ENCODE assay signal across 17 mouse cellular contexts in genomic region chr2:120243995-120244394, GRCm38 (mm10). TPM values are rescaled to one million over a fixed set of nuclear protein-coding genes. Genes with fewer than 3 reads are reported as not detected.
DNase-seq lines count a peak whose midpoint lies in the region; ATAC-seq and TF ChIP-seq lines count a peak whose summit lies in the region.
"Had no signal": no experiment of that assay in that cellular context is flagged by ENCODE, and none has a peak within 500 bp of the region (broad histone marks: within the 10 kb centered on the region; RNA-seq: fewer than 3 reads in every experiment).

No protein-coding gene starts in this region.

- no peaks in the 10 kb centered on the region for H3K4me1 ChIP-seq in heart, adult 2 months (ENCODE audit: control insufficient read depth, insufficient read depth, low read length)
- peaks cover 11% of the 10 kb centered on the region; the same call in 1 of the 2 replicates for H3K4me1 ChIP-seq in midbrain, embryonic 16.5 days (ENCODE audit: control insufficient read depth, insufficient read depth, low read length)

- TF ChIP-seq EP300 in heart, adult 2 months (IDR thresholded peaks at IDR 0.05; ENCODE audit: insufficient read depth, low read depth, low read length) = no peak

- H3K79me2 ChIP-seq in heart, adult 2 months (replicated peaks; ENCODE audit: control insufficient read depth, insufficient read depth, low read length) = no peaks in the 10 kb centered on the region

- TF ChIP-seq CTCF in heart, adult 2 months (IDR thresholded peaks at IDR 0.05) = no peak

- H3K4me2 ChIP-seq in midbrain, embryonic 16.5 days (ENCODE audit: low read length) = peak overlapping the region; percentile 79

- H3K36me3 ChIP-seq in heart, adult 2 months (ENCODE audit: control insufficient read depth, insufficient read depth, low read length) = no peaks in the 10 kb centered on the region
- no peaks in the 10 kb centered on the region for H3K36me3 ChIP-seq in midbrain, embryonic 16.5 days (ENCODE audit: control insufficient read depth, insufficient read depth, low read length)
- H3K36me3 ChIP-seq: embryonic facial prominence, embryonic 13.5 days; limb, embryonic 13.5 days had no signal

- DNase-seq in heart, adult 2 months = no peak
- DNase-seq in heart, adult 18-20 months = no peak
- peak; percentile 12 to 24 for DNase-seq in left cerebral cortex, postnatal 36 days (ENCODE audit: low spot score in 2 of 2)
- DNase-seq in left cerebral cortex, adult 8-10 months (ENCODE audit: low spot score in 2 of 2) = no peak
- peak; percentile 34 for DNase-seq in cerebellum, adult 8-10 months
- no peak for DNase-seq in spleen, postnatal 36 days (ENCODE audit: low spot score in 2 of 2)
- DNase-seq in layer of hippocampus, postnatal 10 days (ENCODE audit: low spot score in 2 of 2) = no peak
- DNase-seq: adrenal gland, postnatal 10 days; gastrocnemius, postnatal 36 days; kidney, adult 8-10 months; layer of hippocampus, adult 9-11 months; lung, adult 18-20 months had no signal

- H3K9me3 ChIP-seq in midbrain, embryonic 16.5 days (replicated peaks; ENCODE audit: control insufficient read depth, low read length, poor library complexity, severe bottlenecking) = no peaks in the 10 kb centered on the region
- H3K9me3 ChIP-seq: embryonic facial prominence, embryonic 13.5 days; limb, embryonic 13.5 days had no signal

- no peak overlapping the region for H3K9ac ChIP-seq in heart, adult 2 months (ENCODE audit: low read depth, low read length)
- H3K9ac ChIP-seq in midbrain, embryonic 16.5 days (ENCODE audit: low read depth, low read length) = no peak overlapping the region

- H3K27me3 ChIP-seq in heart, adult 2 months (ENCODE audit: control insufficient read depth, insufficient read depth, low read length) = no peaks in the 10 kb centered on the region
- no peaks in the 10 kb centered on the region for H3K27me3 ChIP-seq in midbrain, embryonic 16.5 days (ENCODE audit: control insufficient read depth, insufficient read depth, low read depth, low read length)

- 70% methylated on average over 2 of the region's 2 CpGs for WGBS in heart, adult 2 months
- 75% methylated on average over 2 of the region's 2 CpGs for WGBS in midbrain, embryonic 16.5 days

- ATAC-seq in midbrain, embryonic 16.5 days = no peak

- intact Hi-C loops in heart, adult 2 months (cut with DNase I) = no loop called here
- intact Hi-C loops in left cerebral cortex, postnatal 36 days (cut with DNase I) = no loop called here

- no peak for TF ChIP-seq POLR2A in heart, adult 2 months (IDR thresholded peaks at IDR 0.05; ENCODE audit: insufficient read depth, low read depth, low read length)

- H3K27ac ChIP-seq in heart, adult 2 months = peak overlapping the region; percentile 69
- H3K27ac ChIP-seq in midbrain, embryonic 16.5 days (ENCODE audit: low read length) = no peak overlapping the region
- H3K27ac ChIP-seq: embryonic facial prominence, embryonic 13.5 days; limb, embryonic 13.5 days had no signal

- H3K4me3 ChIP-seq in heart, adult 2 months = peak overlapping the region; percentile 36; the same call in 1 of the 2 replicates
- H3K4me3 ChIP-seq in midbrain, embryonic 16.5 days (ENCODE audit: low read depth, low read length) = peak overlapping the region; percentile 51

RNA-seq across cellular contexts. Expression of gene Pla2g4e, which starts 1.1 kb away (rescaled TPM):
- 1 to 10 TPM; 3.5 to 4.0 TPM for total RNA-seq in heart, adult 2 months (2021)
- 5.9 and 8.4 TPM in 2 replicates for polyA plus RNA-seq in heart, adult 2 months (2012; rRNA removed)
- 1 to 10 TPM; 2.9 to 3.4 TPM for total RNA-seq in heart, adult 18-20 months (2021)
- total RNA-seq in left cerebral cortex, postnatal 36 days (2021) = 10 to 100 TPM; 18.5 to 21.7 TPM
- 10 to 100 TPM; 21.3 to 26.6 (median 22.6) TPM for total RNA-seq in left cerebral cortex, adult 8-10 months (2022)
- polyA plus RNA-seq in midbrain, embryonic 16.5 days (2015; fragmentation: Nextera tagmentation; extraction: Ambion mirVana) = 5.7 and 6.7 TPM in 2 replicates
- total RNA-seq in layer of hippocampus, postnatal 10 days (2021) = 10 to 100 TPM; 12.0 to 13.8 TPM
- total RNA-seq: megakaryocyte, adult 5-6 weeks; neutrophil, adult 5-6 weeks had no signal

RNA-seq across cellular contexts. Expression of gene Pla2g4d, which starts 45.0 kb away (rescaled TPM):
- not detected for total RNA-seq in heart, adult 2 months (2021)
- polyA plus RNA-seq in heart, adult 2 months (2012; rRNA removed) = not detected in 2 replicates
- total RNA-seq in heart, adult 18-20 months (2021) = not detected
- under 1 TPM in 1 of 2 experiments, not detected in 1; 0.11 TPM for total RNA-seq in left cerebral cortex, postnatal 36 days (2021)
- not detected for total RNA-seq in left cerebral cortex, adult 8-10 months (2022)
- polyA plus RNA-seq in midbrain, embryonic 16.5 days (2015; fragmentation: Nextera tagmentation; extraction: Ambion mirVana) = 0.08 TPM in 1 of 2 replicates, not detected in the other
- under 1 TPM; 0.11 TPM for total RNA-seq in layer of hippocampus, postnatal 10 days (2021)
- total RNA-seq: gastrocnemius, postnatal 36 days; megakaryocyte, adult 5-6 weeks; neutrophil, adult 5-6 weeks had no signal
- polyA plus RNA-seq: embryonic facial prominence, embryonic 13.5 days had no signal

Comparison
In these comparisons a context has a peak if more than half of its experiments do, and no peak if none do; other contexts are left out.
1. DNase-seq: peak in left cerebral cortex, postnatal 36 days (2 of 2) and cerebellum, adult 8-10 months (single experiment); none in heart, adult 2 months (0 of 2), heart, adult 18-20 months (0 of 2), left cerebral cortex, adult 8-10 months (0 of 2), spleen, postnatal 36 days (0 of 2) and layer of hippocampus, postnatal 10 days (0 of 2).